In genomic region chr12:98458944-98459343, GRCm38 (mm10) we compare ENCODE assay signal across 18 mouse cellular contexts.
DNase-seq lines count a peak whose midpoint lies in the region; ATAC-seq and TF ChIP-seq lines count a peak whose summit lies in the region.
"Had no signal": no experiment of that assay in that cellular context is flagged by ENCODE, and none has a peak within 500 bp of the region (broad histone marks: within the 10 kb centered on the region; RNA-seq: fewer than 3 reads in every experiment).

No protein-coding gene starts in this region.

- no peak overlapping the region for H3K9ac ChIP-seq in forebrain, embryonic 16.5 days (replicated peaks; ENCODE audit: low read depth, low read length)
- no peak overlapping the region for H3K9ac ChIP-seq in forebrain, embryonic 14.5 days (ENCODE audit: low read length)
- H3K9ac ChIP-seq in hindbrain, embryonic 16.5 days (ENCODE audit: low read depth, low read length): no peak overlapping the region
- no peak overlapping the region for H3K9ac ChIP-seq in midbrain, postnatal 0 days (replicated peaks; ENCODE audit: low read length, poor library complexity, severe bottlenecking)
- H3K9ac ChIP-seq in midbrain, embryonic 15.5 days: no peak overlapping the region
- H3K9ac ChIP-seq: embryonic facial prominence, embryonic 15.5 days; heart, embryonic 12.5 days; intestine, embryonic 15.5 days had no signal

- H3K9me3 ChIP-seq in forebrain, embryonic 16.5 days (ENCODE audit: control insufficient read depth, low read length): no peaks in the 10 kb centered on the region; the same call in 1 of the 2 replicates
- H3K9me3 ChIP-seq in forebrain, embryonic 14.5 days (replicated peaks; ENCODE audit: control insufficient read depth, low read length): no peaks in the 10 kb centered on the region
- H3K9me3 ChIP-seq in hindbrain, embryonic 16.5 days (ENCODE audit: control insufficient read depth, low read length): no peaks in the 10 kb centered on the region
- H3K9me3 ChIP-seq in hindbrain, embryonic 10.5 days: no peaks in the 10 kb centered on the region
- H3K9me3 ChIP-seq in midbrain, postnatal 0 days (ENCODE audit: low read length): no peaks in the 10 kb centered on the region
- no peaks in the 10 kb centered on the region for H3K9me3 ChIP-seq in midbrain, embryonic 15.5 days
- H3K9me3 ChIP-seq: embryonic facial prominence, embryonic 15.5 days; intestine, embryonic 15.5 days had no signal

- H3K4me2 ChIP-seq in forebrain, embryonic 16.5 days (ENCODE audit: low read length): no peak overlapping the region
- H3K4me2 ChIP-seq in forebrain, embryonic 14.5 days (ENCODE audit: low read length): no peak overlapping the region
- no peak overlapping the region for H3K4me2 ChIP-seq in hindbrain, embryonic 16.5 days (ENCODE audit: low read length)
- no peak overlapping the region for H3K4me2 ChIP-seq in midbrain, postnatal 0 days (ENCODE audit: low read depth, low read length, poor library complexity, severe bottlenecking)
- no peak overlapping the region for H3K4me2 ChIP-seq in midbrain, embryonic 15.5 days
- H3K4me2 ChIP-seq: embryonic facial prominence, embryonic 15.5 days; heart, embryonic 12.5 days; intestine, embryonic 15.5 days had no signal

- whole genome bisulfite sequencing in forebrain, embryonic 16.5 days: 74% methylated on average over 4 of the region's 4 CpGs
- WGBS in forebrain, embryonic 14.5 days: 87% methylated on average over 4 of the region's 4 CpGs
- WGBS in hindbrain, embryonic 16.5 days: 73% methylated on average over 4 of the region's 4 CpGs
- WGBS in hindbrain, embryonic 10.5 days: 86% methylated on average over 4 of the region's 4 CpGs
- WGBS in midbrain, postnatal 0 days: 86% methylated on average over 4 of the region's 4 CpGs
- WGBS in midbrain, embryonic 15.5 days: 91% methylated on average over 4 of the region's 4 CpGs

- DNase-seq in cerebellum, postnatal 14 days: peak; percentile 56 to 72
- DNase-seq in cerebellum, adult 9-11 months: no peak
- no peak for DNase-seq in forebrain, embryonic 14.5 days (ENCODE audit: low spot score)
- DNase-seq in hindbrain, embryonic 10.5 days (ENCODE audit: low spot score): no peak
- DNase-seq in midbrain, postnatal 0 days (ENCODE audit: low spot score): peak; percentile 12
- DNase-seq: adrenal gland, adult 2 months; adrenal gland, postnatal 25 days; embryo, embryonic 11 days; gastrocnemius, postnatal 10 days; heart, adult 2 months; kidney, adult 18-20 months had no signal

- TF ChIP-seq CTCF in midbrain, postnatal 0 days (IDR thresholded peaks at IDR 0.05): no peak

- H3K27me3 ChIP-seq in forebrain, embryonic 16.5 days (replicated peaks; ENCODE audit: control insufficient read depth, insufficient read depth, low read length): no peaks in the 10 kb centered on the region
- no peaks in the 10 kb centered on the region for H3K27me3 ChIP-seq in forebrain, embryonic 14.5 days (replicated peaks; ENCODE audit: control insufficient read depth, insufficient read depth, low read length)
- H3K27me3 ChIP-seq in hindbrain, embryonic 16.5 days (replicated peaks; ENCODE audit: control insufficient read depth, insufficient read depth, low read length): no peaks in the 10 kb centered on the region
- H3K27me3 ChIP-seq in hindbrain, embryonic 10.5 days (ENCODE audit: insufficient read depth, poor library complexity, severe bottlenecking): no peaks in the 10 kb centered on the region
- no peaks in the 10 kb centered on the region for H3K27me3 ChIP-seq in midbrain, postnatal 0 days (ENCODE audit: insufficient read depth, low read length)
- no peaks in the 10 kb centered on the region for H3K27me3 ChIP-seq in midbrain, embryonic 15.5 days (replicated peaks)
- H3K27me3 ChIP-seq: embryonic facial prominence, embryonic 15.5 days; heart, embryonic 12.5 days; intestine, embryonic 15.5 days had no signal

- no peaks in the 10 kb centered on the region for H3K36me3 ChIP-seq in forebrain, embryonic 16.5 days (ENCODE audit: control insufficient read depth, insufficient read depth)
- peaks cover 4% of the 10 kb centered on the region; the same call in 1 of the 2 replicates for H3K36me3 ChIP-seq in forebrain, embryonic 14.5 days (ENCODE audit: control insufficient read depth, insufficient read depth, low read length)
- H3K36me3 ChIP-seq in hindbrain, embryonic 16.5 days (ENCODE audit: control insufficient read depth, insufficient read depth, low read length): no peaks in the 10 kb centered on the region
- peaks cover 7% of the 10 kb centered on the region for H3K36me3 ChIP-seq in hindbrain, embryonic 10.5 days
- no peaks in the 10 kb centered on the region for H3K36me3 ChIP-seq in midbrain, postnatal 0 days (ENCODE audit: insufficient read depth, low read length)
- H3K36me3 ChIP-seq in midbrain, embryonic 15.5 days (replicated peaks): no peaks in the 10 kb centered on the region
- H3K36me3 ChIP-seq: embryonic facial prominence, embryonic 15.5 days; heart, embryonic 12.5 days; intestine, embryonic 15.5 days had no signal

- H3K27ac ChIP-seq in forebrain, embryonic 16.5 days (ENCODE audit: low read length): peak overlapping the region; percentile 73
- no peak overlapping the region for H3K27ac ChIP-seq in forebrain, embryonic 14.5 days (ENCODE audit: low read depth, low read length)
- no peak overlapping the region for H3K27ac ChIP-seq in hindbrain, embryonic 16.5 days (ENCODE audit: low read depth, low read length)
- no peak overlapping the region for H3K27ac ChIP-seq in hindbrain, embryonic 10.5 days
- H3K27ac ChIP-seq in midbrain, postnatal 0 days (ENCODE audit: low read depth, low read length): no peak overlapping the region
- H3K27ac ChIP-seq in midbrain, embryonic 15.5 days: no peak overlapping the region
- H3K27ac ChIP-seq: heart, adult 2 months; intestine, embryonic 15.5 days had no signal

- H3K4me3 ChIP-seq in forebrain, embryonic 16.5 days (replicated peaks; ENCODE audit: low read length): no peak overlapping the region
- H3K4me3 ChIP-seq in forebrain, embryonic 14.5 days (ENCODE audit: low read depth, low read length): no peak overlapping the region
- H3K4me3 ChIP-seq in hindbrain, embryonic 16.5 days (ENCODE audit: low read length): no peak overlapping the region
- no peak overlapping the region for H3K4me3 ChIP-seq in hindbrain, embryonic 10.5 days
- no peak overlapping the region for H3K4me3 ChIP-seq in midbrain, postnatal 0 days (ENCODE audit: low read depth, low read length)
- no peak overlapping the region for H3K4me3 ChIP-seq in midbrain, embryonic 15.5 days
- H3K4me3 ChIP-seq: embryonic facial prominence, embryonic 15.5 days; erythroblast, embryonic 14.5 days; heart, adult 2 months; heart, embryonic 12.5 days; intestine, embryonic 15.5 days had no signal

- H3K4me1 ChIP-seq in forebrain, embryonic 16.5 days (replicated peaks; ENCODE audit: control insufficient read depth, insufficient read depth, low read length): peaks cover 14% of the 10 kb centered on the region
- H3K4me1 ChIP-seq in forebrain, embryonic 14.5 days (ENCODE audit: control insufficient read depth, insufficient read depth, low read length): no peaks in the 10 kb centered on the region
- H3K4me1 ChIP-seq in hindbrain, embryonic 16.5 days (ENCODE audit: control insufficient read depth, insufficient read depth, low read depth, low read length): no peaks in the 10 kb centered on the region
- no peaks in the 10 kb centered on the region for H3K4me1 ChIP-seq in hindbrain, embryonic 10.5 days (replicated peaks)
- H3K4me1 ChIP-seq in midbrain, postnatal 0 days (ENCODE audit: insufficient read depth, low read length): 0 out of 2 replicates have a peak, but pooled peaks cover 3% of the 10 kb centered on the region
- no peaks in the 10 kb centered on the region for H3K4me1 ChIP-seq in midbrain, embryonic 15.5 days
- H3K4me1 ChIP-seq: embryonic facial prominence, embryonic 15.5 days; heart, embryonic 12.5 days; intestine, embryonic 15.5 days had no signal

- ATAC-seq in forebrain, embryonic 16.5 days: no peak
- no peak for ATAC-seq in forebrain, embryonic 14.5 days
- 0 out of 2 replicates have a peak, but pooled peaks have one; percentile 30 for ATAC-seq in hindbrain, embryonic 16.5 days
- ATAC-seq in midbrain, postnatal 0 days (ENCODE audit: low FRiP score): no peak
- ATAC-seq in midbrain, embryonic 15.5 days (replicated peaks): no peak
- ATAC-seq: intestine, embryonic 15.5 days had no signal

Comparison
In these comparisons a context has a peak if more than half of its experiments do, and no peak if none do; other contexts are left out.
1. DNase-seq: peak in cerebellum, postnatal 14 days (2 of 2) and midbrain, postnatal 0 days (single experiment); none in cerebellum, adult 9-11 months (single experiment), forebrain, embryonic 14.5 days (single experiment) and hindbrain, embryonic 10.5 days (single experiment).